ENCODE assay signal across 8 mouse cellular contexts in genomic region chr5:115509321-115509761, GRCm38 (mm10). TPM values are rescaled to one million over a fixed set of nuclear protein-coding genes. Genes with fewer than 3 reads are reported as not detected.
DNase-seq lines count a peak whose midpoint lies in the region; ATAC-seq lines count a peak whose summit lies in the region.

No protein-coding gene starts in this region.

- peaks cover 73% of the 10 kb centered on the region for H3K4me1 ChIP-seq in megakaryocyte, embryonic 14.5 days

- no peak for ATAC-seq in megakaryocyte, adult 5-6 weeks (ENCODE audit: poor library complexity, severe bottlenecking)

- peak overlapping the region; percentile 99 for H3K4me3 ChIP-seq in megakaryocyte, embryonic 14.5 days (replicated peaks)

- peaks cover 28% of the 10 kb centered on the region for H3K36me3 ChIP-seq in megakaryocyte, embryonic 14.5 days (replicated peaks; ENCODE audit: low read length)

- H3K9me3 ChIP-seq in megakaryocyte, embryonic 14.5 days: peaks cover 4% of the 10 kb centered on the region

- DNase-seq in gastrocnemius, postnatal 14 days: peak; percentile 54
- DNase-seq in kidney, adult 18-20 months: peak; percentile 74
- DNase-seq in lung, postnatal 36 days: peak; percentile 55
- DNase-seq in spleen, adult 18-20 months: no peak
- no peak for DNase-seq in right cerebral cortex, postnatal 10 days (ENCODE audit: low spot score in 2 of 2)
- no peak for DNase-seq in right cerebral cortex, postnatal 4 days

- intact Hi-C loops in gastrocnemius, postnatal 14 days (cut with DNase I; ENCODE audit: low total_unique reads): no loop called here

- no peaks in the 10 kb centered on the region for H3K27me3 ChIP-seq in megakaryocyte, embryonic 14.5 days (replicated peaks)

RNA-seq across cellular contexts. Expression of gene Pxn, which starts 2.9 kb away (rescaled TPM):
- polyA plus RNA-seq in megakaryocyte, embryonic 14.5 days (2012; ENCODE audit: insufficient read depth, low replicate concordance): 63.1 and 67.7 TPM in 2 replicates
- total RNA-seq in megakaryocyte, adult 5-6 weeks (2015): 81.3 and 93.8 TPM in 2 replicates
- total RNA-seq in megakaryocyte, adult 5-6 weeks (2017): 151 and 199 TPM in 2 replicates
- 10 to 100 TPM; 80.6 to 83.4 TPM for total RNA-seq in gastrocnemius, postnatal 14 days (2021)

RNA-seq across cellular contexts. Expression of gene Sirt4, which starts 24.8 kb away (rescaled TPM):
- 3.1 TPM in 1 of 2 replicates, not detected in the other for polyA plus RNA-seq in megakaryocyte, embryonic 14.5 days (2012; ENCODE audit: insufficient read depth, low replicate concordance)
- 3.6 and 5.4 TPM in 2 replicates for total RNA-seq in megakaryocyte, adult 5-6 weeks (2015)
- total RNA-seq in megakaryocyte, adult 5-6 weeks (2017): 2.0 and 3.3 TPM in 2 replicates
- total RNA-seq in gastrocnemius, postnatal 14 days (2021): 10 to 100 TPM; 10.3 to 16.6 TPM

RNA-seq across cellular contexts. Expression of gene Pla2g1b, which starts 43.3 kb away (rescaled TPM):
- not detected in 2 replicates for polyA plus RNA-seq in megakaryocyte, embryonic 14.5 days (2012; ENCODE audit: insufficient read depth, low replicate concordance)
- not detected in 2 replicates for total RNA-seq in megakaryocyte, adult 5-6 weeks (2015)
- not detected in 2 replicates for total RNA-seq in megakaryocyte, adult 5-6 weeks (2017)
- not detected for total RNA-seq in gastrocnemius, postnatal 14 days (2021)

RNA-seq across cellular contexts. Expression of gene Rplp0, which starts 49.9 kb away (rescaled TPM):
- 975 and 2,538 TPM in 2 replicates for polyA plus RNA-seq in megakaryocyte, embryonic 14.5 days (2012; ENCODE audit: insufficient read depth, low replicate concordance)
- total RNA-seq in megakaryocyte, adult 5-6 weeks (2015): 1,875 and 2,228 TPM in 2 replicates
- 1,202 and 1,250 TPM in 2 replicates for total RNA-seq in megakaryocyte, adult 5-6 weeks (2017)
- total RNA-seq in gastrocnemius, postnatal 14 days (2021): 100 to 1,000 TPM; 780 to 872 TPM

RNA-seq across cellular contexts. Expression of gene Gcn1l1, which starts 55.7 kb away (rescaled TPM):
- polyA plus RNA-seq in megakaryocyte, embryonic 14.5 days (2012; ENCODE audit: insufficient read depth, low replicate concordance): 25.1 and 30.4 TPM in 2 replicates
- 9.0 and 9.2 TPM in 2 replicates for total RNA-seq in megakaryocyte, adult 5-6 weeks (2015)
- 13.2 and 13.4 TPM in 2 replicates for total RNA-seq in megakaryocyte, adult 5-6 weeks (2017)
- 10 to 100 TPM; 28.7 to 31.3 TPM for total RNA-seq in gastrocnemius, postnatal 14 days (2021)

Comparison
In these comparisons a context has a peak if more than half of its experiments do, and no peak if none do; other contexts are left out.
1. DNase-seq: peak in gastrocnemius, postnatal 14 days (single experiment), kidney, adult 18-20 months (single experiment) and lung, postnatal 36 days (single experiment); none in spleen, adult 18-20 months (0 of 2), right cerebral cortex, postnatal 10 days (0 of 2) and right cerebral cortex, postnatal 4 days (single experiment).